Comparison of ENCODE assay signal across 12 mouse cellular contexts in the genomic region with DNA sequence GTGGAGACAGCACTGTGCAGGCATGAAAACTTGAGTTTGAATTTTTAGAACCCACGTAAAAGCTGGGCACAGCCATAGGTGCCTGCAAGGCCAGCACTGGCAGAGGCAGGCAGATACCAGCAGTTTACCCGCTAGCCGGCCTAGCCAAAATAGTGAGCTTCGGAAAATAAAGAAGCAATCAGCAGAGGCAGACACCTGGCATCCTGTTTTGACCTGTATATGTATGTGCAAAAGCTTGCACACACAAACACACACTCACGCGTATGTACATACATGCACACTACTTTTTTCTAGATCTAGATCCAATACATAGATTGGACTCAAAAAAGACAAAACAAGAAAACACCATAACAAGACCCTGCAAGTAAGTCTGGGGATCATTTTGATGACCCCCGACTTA.
"Had no signal": no experiment of that assay in that cellular context is flagged by ENCODE, and none has a peak within 500 bp of the region (broad histone marks: within the 10 kb centered on the region; RNA-seq: fewer than 3 reads in every experiment).

No protein-coding gene starts in this region.

- H3K27ac ChIP-seq: kidney, embryonic 15.5 days; left cerebral cortex, adult 2 months; limb, embryonic 15.5 days; liver, embryonic 12.5 days; midbrain, embryonic 10.5 days; midbrain, embryonic 15.5 days; neural tube, embryonic 13.5 days; stomach, postnatal 0 days had no signal

- H3K4me3 ChIP-seq: kidney, embryonic 15.5 days; left cerebral cortex, adult 2 months; limb, embryonic 15.5 days; liver, embryonic 12.5 days; midbrain, embryonic 10.5 days; midbrain, embryonic 15.5 days; neural tube, embryonic 13.5 days had no signal

- ATAC-seq: liver, embryonic 12.5 days; midbrain, embryonic 15.5 days had no signal

- H3K9ac ChIP-seq: kidney, embryonic 15.5 days; limb, embryonic 15.5 days; liver, embryonic 12.5 days; lung, embryonic 14.5 days; midbrain, embryonic 15.5 days; neural tube, embryonic 13.5 days had no signal

- H3K4me2 ChIP-seq: kidney, embryonic 15.5 days; limb, embryonic 15.5 days; liver, embryonic 12.5 days; lung, embryonic 14.5 days; midbrain, embryonic 15.5 days; neural tube, embryonic 13.5 days had no signal

- H3K9me3 ChIP-seq: kidney, embryonic 15.5 days; limb, embryonic 15.5 days; liver, embryonic 12.5 days; midbrain, embryonic 10.5 days; midbrain, embryonic 15.5 days; neural tube, embryonic 13.5 days had no signal

- H3K36me3 ChIP-seq: limb, embryonic 15.5 days; liver, embryonic 12.5 days; midbrain, embryonic 10.5 days; midbrain, embryonic 15.5 days; neural tube, embryonic 13.5 days had no signal

- H3K27me3 ChIP-seq: kidney, embryonic 15.5 days; limb, embryonic 15.5 days; liver, embryonic 12.5 days; midbrain, embryonic 15.5 days; neural tube, embryonic 13.5 days had no signal

- DNase-seq: kidney, adult 2 months; lung, embryonic 14.5 days; lung, postnatal 10 days; lung, postnatal 4 days had no signal
